Mouse (Mus musculus) ES-E14 (cell line): ENCODE results near the gene Itpr2. TPM values are rescaled to one million over a fixed set of nuclear protein-coding genes. Genes with fewer than 3 reads are reported as not detected.

ENCODE experiments used
- DNase-seq: peaks from one replicate; pipeline ENCODE4 v3.0.0-alpha.2; 2013; ENCODE audit warnings: low read depth, low spot score
- H3K27ac ChIP-seq: 2 replicates; pipeline ENCODE4 v1.5.1; 2012; ENCODE audit warnings: low read depth, mild to moderate bottlenecking, low read length, moderate library complexity, mixed read lengths; ENCODE audit not compliant: poor library complexity, insufficient read depth, severe bottlenecking
- H3K36me3 ChIP-seq: 2 replicates; pipeline ENCODE4 v1.6.1; 2012; ENCODE audit warnings: mild to moderate bottlenecking, low read length, moderate library complexity, mixed read lengths; ENCODE audit not compliant: control insufficient read depth, poor library complexity, insufficient read depth, severe bottlenecking
- H3K4me1 ChIP-seq, 2 experiments: fragments of 150-350 bp in 1 of 2; sonication (generic) in 1 of 2; 2 replicates each; pipeline ENCODE4 v1.6.1; 2012; ENCODE audit warnings: low read length in 2 of 2, mild to moderate bottlenecking in 1 of 2, mixed read lengths in 1 of 2; ENCODE audit not compliant: control insufficient read depth in 2 of 2, insufficient read depth in 2 of 2, poor library complexity in 1 of 2
- H3K4me3 ChIP-seq, 2 experiments: fragments of 150-350 bp in 1 of 2; sonication (generic) in 1 of 2; 2 replicates each; pipeline ENCODE4 v1.5.1; 2012; ENCODE audit warnings: low read length in 2 of 2, low read depth in 1 of 2, mild to moderate bottlenecking in 1 of 2, mixed read lengths in 1 of 2; ENCODE audit not compliant: insufficient read depth in 1 of 2, poor library complexity in 1 of 2, severe bottlenecking in 1 of 2
- H3K9ac ChIP-seq: 2 replicates; pipeline ENCODE4 v1.6.1; 2012; ENCODE audit warnings: low read depth, mild to moderate bottlenecking, low read length, mixed read lengths; ENCODE audit not compliant: poor library complexity, insufficient read depth, severe bottlenecking
- H3K9me3 ChIP-seq: fragments of 150-350 bp; sonication (generic); 2 replicates; pipeline ENCODE4 v1.6.1; 2012; ENCODE audit warnings: low read depth, mild to moderate bottlenecking, low read length; ENCODE audit not compliant: control insufficient read depth, insufficient read depth
- CHD2 ChIP-seq: IDR thresholded peaks from 2 replicates; pipeline ENCODE4 v1.6.1; 2014; ENCODE audit warnings: mild to moderate bottlenecking, low read depth, low read length, inconsistent platforms
- HCFC1 ChIP-seq: IDR thresholded peaks from 2 replicates; pipeline ENCODE4 v1.6.1; 2012; ENCODE audit warnings: low read length, inconsistent platforms, borderline replicate concordance; ENCODE audit not compliant: insufficient read depth
- MAFK ChIP-seq: IDR thresholded peaks from 2 replicates; pipeline ENCODE4 v1.6.1; 2014; ENCODE audit warnings: mild to moderate bottlenecking, low read depth, low read length, inconsistent platforms; ENCODE audit not compliant: insufficient read depth
- ZC3H11A ChIP-seq: IDR thresholded peaks from 2 replicates; pipeline ENCODE4 v1.6.1; 2012; ENCODE audit warnings: low read depth, mild to moderate bottlenecking, inconsistent platforms, low read length, borderline replicate concordance
- ZNF384 ChIP-seq: IDR thresholded peaks from 2 replicates; pipeline ENCODE4 v1.6.1; 2012; ENCODE audit warnings: low read depth, low read length, inconsistent platforms
- in situ Hi-C, 2 experiments: fragments of 600-800 bp; cut with MboI; formaldehyde crosslinking; loops; one replicate each; pipeline ENCODE4 v1.15.1; 2025; ENCODE audit warnings: low sequenced_read_pairs in 2 of 2, inconsistent platforms in 1 of 2; ENCODE audit not compliant: unreplicated experiment in 2 of 2
- total RNA-seq: library from RNA; depleted of rRNA; stranded (reverse); fragments of 300-350 nt; gene quantifications from 2 replicates; pipeline ENCODE4 v1.2.3, GENCODE M21; 2012; rRNA removed

Itpr2 gene
- total RNA-seq, 1 experiment: 1.5 TPM

DNA sequence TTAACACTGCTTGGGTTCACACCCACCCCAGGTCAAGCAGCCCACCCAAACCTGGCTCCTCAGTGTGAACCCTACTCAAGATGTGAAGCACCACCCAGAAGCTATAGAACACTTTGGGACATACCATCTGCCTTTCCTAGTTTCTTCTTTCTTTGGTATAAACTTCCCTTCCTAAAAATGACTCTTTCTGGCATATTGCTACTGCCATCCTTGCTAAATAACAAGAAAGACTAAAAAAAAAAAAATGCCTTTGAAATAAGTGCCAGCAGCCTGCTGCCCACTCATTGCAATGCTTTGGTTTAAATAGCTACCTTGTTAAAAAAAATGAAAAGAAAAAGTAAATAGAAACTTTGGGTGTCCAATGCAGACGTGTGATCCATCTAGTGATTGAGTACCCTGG, 429.2 kb downstream of the Itpr2 start:
- Histone ChIP-seq H3K4me1 (no peaks in the 10 kb centered on the region), H3K9me3 (no peaks in the 10 kb centered on the region), H3K36me3 (no peaks in the 10 kb centered on the region), H3K4me3 (no peak overlapping the region), H3K9ac (no peak overlapping the region), H3K27ac (no peak overlapping the region)
- no peak for DNase-seq
- TF ChIP-seq ZC3H11A (no peak), HCFC1 (no peak), ZNF384 (no peak), MAFK (no peak), CHD2 (no peak)
- in situ Hi-C loops: no loop called here

DNA sequence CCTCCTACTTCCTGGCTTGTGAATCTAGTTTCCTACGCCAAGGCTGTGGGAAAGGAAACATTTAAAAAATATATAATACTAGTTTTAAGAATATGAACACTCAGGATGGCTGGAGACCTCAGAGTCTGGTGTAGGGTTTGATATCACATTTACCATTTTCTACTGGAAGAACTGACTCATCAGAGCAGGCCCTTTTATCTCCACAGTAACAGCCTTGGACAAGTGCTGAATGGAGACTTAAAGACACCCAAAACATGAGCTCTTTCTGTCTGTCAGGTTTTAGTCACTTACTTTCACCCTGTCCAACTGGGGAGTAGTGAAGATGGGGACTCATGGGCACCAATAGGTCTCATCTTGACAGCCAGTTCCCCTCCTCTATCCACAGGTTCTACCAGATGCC, 430.1 kb downstream of the Itpr2 start:
- in situ Hi-C loops: no loop called here
- Histone ChIP-seq H3K4me3 (no peak overlapping the region), H3K27ac (no peak overlapping the region), H3K9me3 (no peaks in the 10 kb centered on the region), H3K9ac (no peak overlapping the region), H3K4me1 (no peaks in the 10 kb centered on the region), H3K36me3 (no peaks in the 10 kb centered on the region)
- DNase-seq: no peak
- TF ChIP-seq CHD2 (no peak), ZNF384 (no peak), MAFK (no peak), HCFC1 (no peak), ZC3H11A (no peak)

Other genes starting within 250 kb of the Itpr2 start
- gene Fgfr1op2, start 75.0 kb upstream of the Itpr2 start, total RNA-seq: 35.7 and 45.4 TPM in 2 replicates
- 47.9 and 69.2 TPM in 2 replicates for gene Ints13, start 75.6 kb upstream of the Itpr2 start, total RNA-seq
- gene Med21, start 140.3 kb upstream of the Itpr2 start, total RNA-seq: 57.2 and 91.2 TPM in 2 replicates
- 99.6 and 164 TPM in 2 replicates for gene Tm7sf3, start 140.6 kb upstream of the Itpr2 start, total RNA-seq
- 14.3 and 14.6 TPM in 2 replicates for gene Stk38l, start 222.8 kb upstream of the Itpr2 start, total RNA-seq